Mouse (Mus musculus): ENCODE measurements around the gene A4galt. TPM values are rescaled to one million over a fixed set of nuclear protein-coding genes. Genes with fewer than 3 reads are reported as not detected.

The A4galt gene
- polyA plus RNA-seq, 1 experiment: 28.4 TPM

DNA sequence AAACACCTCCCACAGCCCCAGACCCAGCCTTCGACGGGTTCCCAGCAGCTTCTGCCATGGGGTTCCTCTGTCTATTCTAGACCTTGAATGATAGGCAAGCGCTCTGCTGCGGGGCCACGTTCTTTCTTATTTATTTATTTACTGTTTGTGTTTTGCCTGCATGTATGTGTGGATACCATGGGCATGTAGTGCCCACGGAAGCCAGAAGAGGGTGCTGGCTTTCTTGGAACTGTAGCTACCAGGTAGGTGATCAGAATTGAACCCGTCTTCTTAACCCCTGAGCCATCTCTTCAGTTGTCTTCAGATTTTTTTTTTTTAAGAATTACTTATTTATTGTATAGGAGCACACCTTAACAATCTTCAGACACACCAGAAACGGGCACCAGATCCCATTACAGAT lies 46.7 kb upstream of the A4galt start:
- no peak overlapping the region for H3ac ChIP-seq (ENCODE audit: control insufficient read depth, insufficient read length)
- H3K4me3 ChIP-seq: no peak overlapping the region
- peaks cover 29% of the 10 kb centered on the region for H3K36me3 ChIP-seq (ENCODE audit: control insufficient read depth, insufficient read depth)
- no peaks in the 10 kb centered on the region for H3K27me3 ChIP-seq (ENCODE audit: control insufficient read depth, insufficient read depth, insufficient read length)
- TF ChIP-seq POLR2AphosphoS2 (IDR thresholded peaks at IDR 0.05; ENCODE audit: insufficient read length, low read depth) (no peak), SRF (IDR thresholded peaks at IDR 0.05; ENCODE audit: control insufficient read depth, insufficient read length, low read depth) (no peak), USF1 (IDR thresholded peaks at IDR 0.05; ENCODE audit: low read depth) (no peak), MAX (IDR thresholded peaks at IDR 0.05; ENCODE audit: low read depth) (no peak), MYOG (IDR thresholded peaks at IDR 0.05; ENCODE audit: control insufficient read depth in 1 of 3, insufficient read depth in 1 of 3, insufficient read length in 2 of 3, low read depth in 2 of 3) (no peak), CEBPB (IDR thresholded peaks at IDR 0.05; ENCODE audit: insufficient read depth, poor library complexity, severe bottlenecking) (no peak), E2F4 (IDR thresholded peaks at IDR 0.05; ENCODE audit: insufficient read depth) (no peak), REST (IDR thresholded peaks at IDR 0.05; ENCODE audit: insufficient read depth, insufficient read length) (no peak), TCF12 (IDR thresholded peaks at IDR 0.05; ENCODE audit: insufficient read depth, poor library complexity, severe bottlenecking) (no peak), POLR2A (IDR thresholded peaks at IDR 0.05; ENCODE audit: insufficient read length, low read depth) (no peak), TCF3 (IDR thresholded peaks at IDR 0.05; ENCODE audit: insufficient read length, low read depth) (no peak), MYOD1 (IDR thresholded peaks at IDR 0.05; ENCODE audit: control insufficient read depth in 1 of 3, insufficient read length in 2 of 3, low read depth in 2 of 3) (no peak)
- H3K4me2 ChIP-seq (ENCODE audit: low read depth): no peak overlapping the region
- H3K79me2 ChIP-seq (ENCODE audit: control insufficient read depth, insufficient read depth): no peaks in the 10 kb centered on the region

DNA sequence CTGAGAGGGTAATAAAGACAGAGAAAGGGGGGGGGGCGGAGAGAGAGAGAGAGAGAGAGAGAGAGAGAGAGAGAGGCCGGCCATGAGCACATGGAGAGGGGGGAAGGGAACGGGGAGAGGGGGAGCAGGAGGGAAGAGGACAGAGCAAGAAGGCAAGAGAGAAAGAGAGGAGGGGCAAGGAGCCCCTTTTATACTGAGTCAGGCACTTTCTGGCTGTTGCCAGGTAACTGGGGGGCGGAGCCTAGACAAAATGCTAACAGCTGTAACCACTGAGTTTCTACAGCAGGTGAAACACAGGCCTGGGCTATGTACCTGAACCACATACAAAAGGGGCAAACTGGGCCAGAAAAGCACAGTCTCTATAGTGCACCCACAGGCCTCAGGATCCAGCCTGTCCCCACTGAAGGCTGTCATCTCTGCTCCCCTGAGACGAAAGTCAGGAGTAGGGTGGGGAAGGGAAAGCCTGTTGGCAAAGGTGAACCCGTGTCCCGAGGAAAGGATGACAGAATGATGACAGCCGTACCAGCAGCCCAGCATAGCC lies 45.3 kb upstream of the A4galt start:
- Histone ChIP-seq H3K36me3 (ENCODE audit: control insufficient read depth, insufficient read depth) (peaks cover 22% of the 10 kb centered on the region), H3K27me3 (ENCODE audit: control insufficient read depth, insufficient read depth, insufficient read length) (no peaks in the 10 kb centered on the region), H3K79me2 (ENCODE audit: control insufficient read depth, insufficient read depth) (no peaks in the 10 kb centered on the region), H3ac (ENCODE audit: control insufficient read depth, insufficient read length) (no peak overlapping the region), H3K4me2 (ENCODE audit: low read depth) (no peak overlapping the region), H3K4me3 (no peak overlapping the region)
- no peak for TF ChIP-seq E2F4 (IDR thresholded peaks at IDR 0.05; ENCODE audit: insufficient read depth)
- no peak for TF ChIP-seq MYOG (IDR thresholded peaks at IDR 0.05; ENCODE audit: control insufficient read depth in 1 of 3, insufficient read depth in 1 of 3, insufficient read length in 2 of 3, low read depth in 2 of 3)
- TF ChIP-seq POLR2A (IDR thresholded peaks at IDR 0.05; ENCODE audit: insufficient read length, low read depth): no peak
- no peak for TF ChIP-seq POLR2AphosphoS2 (IDR thresholded peaks at IDR 0.05; ENCODE audit: insufficient read length, low read depth)
- no peak for TF ChIP-seq USF1 (IDR thresholded peaks at IDR 0.05; ENCODE audit: low read depth)
- TF ChIP-seq CEBPB (IDR thresholded peaks at IDR 0.05; ENCODE audit: insufficient read depth, poor library complexity, severe bottlenecking): no peak
- no peak for TF ChIP-seq TCF12 (IDR thresholded peaks at IDR 0.05; ENCODE audit: insufficient read depth, poor library complexity, severe bottlenecking)
- TF ChIP-seq SRF (IDR thresholded peaks at IDR 0.05; ENCODE audit: control insufficient read depth, insufficient read length, low read depth): no peak
- TF ChIP-seq REST (IDR thresholded peaks at IDR 0.05; ENCODE audit: insufficient read depth, insufficient read length): no peak
- no peak for TF ChIP-seq TCF3 (IDR thresholded peaks at IDR 0.05; ENCODE audit: insufficient read length, low read depth)
- no peak for TF ChIP-seq MYOD1 (IDR thresholded peaks at IDR 0.05; ENCODE audit: control insufficient read depth in 1 of 3, insufficient read length in 2 of 3, low read depth in 2 of 3)
- TF ChIP-seq MAX (IDR thresholded peaks at IDR 0.05; ENCODE audit: low read depth): no peak

GRCm38 (mm10) chr15:83296050-83296449 lies 44.5 kb upstream of the A4galt start:
- Histone ChIP-seq H3K4me2 (ENCODE audit: low read depth) (no peak overlapping the region), H3K36me3 (ENCODE audit: control insufficient read depth, insufficient read depth) (peaks cover 22% of the 10 kb centered on the region), H3K27me3 (ENCODE audit: control insufficient read depth, insufficient read depth, insufficient read length) (no peaks in the 10 kb centered on the region), H3K4me3 (no peak overlapping the region), H3K79me2 (ENCODE audit: control insufficient read depth, insufficient read depth) (no peaks in the 10 kb centered on the region), H3ac (ENCODE audit: control insufficient read depth, insufficient read length) (no peak overlapping the region)
- TF ChIP-seq SRF (IDR thresholded peaks at IDR 0.05; ENCODE audit: control insufficient read depth, insufficient read length, low read depth) (no peak), POLR2AphosphoS2 (IDR thresholded peaks at IDR 0.05; ENCODE audit: insufficient read length, low read depth) (peak; percentile 18)

GRCm38 (mm10) chr15:83294954-83295353 lies 43.4 kb upstream of the A4galt start:
- no peak overlapping the region for H3K4me2 ChIP-seq (ENCODE audit: low read depth)
- peaks cover 15% of the 10 kb centered on the region for H3K36me3 ChIP-seq (ENCODE audit: control insufficient read depth, insufficient read depth)
- H3K79me2 ChIP-seq (ENCODE audit: control insufficient read depth, insufficient read depth): no peaks in the 10 kb centered on the region
- H3K27me3 ChIP-seq (ENCODE audit: control insufficient read depth, insufficient read depth, insufficient read length): no peaks in the 10 kb centered on the region
- TF ChIP-seq MAX (IDR thresholded peaks at IDR 0.05; ENCODE audit: low read depth) (no peak), POLR2AphosphoS2 (IDR thresholded peaks at IDR 0.05; ENCODE audit: insufficient read length, low read depth) (no peak), TCF3 (IDR thresholded peaks at IDR 0.05; ENCODE audit: insufficient read length, low read depth) (no peak), MYOD1 (IDR thresholded peaks at IDR 0.05; ENCODE audit: control insufficient read depth in 1 of 3, insufficient read length in 2 of 3, low read depth in 2 of 3) (no peak), POLR2A (IDR thresholded peaks at IDR 0.05; ENCODE audit: insufficient read length, low read depth) (no peak), REST (IDR thresholded peaks at IDR 0.05; ENCODE audit: insufficient read depth, insufficient read length) (no peak), E2F4 (IDR thresholded peaks at IDR 0.05; ENCODE audit: insufficient read depth) (no peak), USF1 (IDR thresholded peaks at IDR 0.05; ENCODE audit: low read depth) (no peak), CEBPB (IDR thresholded peaks at IDR 0.05; ENCODE audit: insufficient read depth, poor library complexity, severe bottlenecking) (no peak), MYOG (IDR thresholded peaks at IDR 0.05; ENCODE audit: control insufficient read depth in 1 of 3, insufficient read depth in 1 of 3, insufficient read length in 2 of 3, low read depth in 2 of 3) (no peak), TCF12 (IDR thresholded peaks at IDR 0.05; ENCODE audit: insufficient read depth, poor library complexity, severe bottlenecking) (no peak), SRF (IDR thresholded peaks at IDR 0.05; ENCODE audit: control insufficient read depth, insufficient read length, low read depth) (no peak)
- no peak overlapping the region for H3K4me3 ChIP-seq
- H3ac ChIP-seq (ENCODE audit: control insufficient read depth, insufficient read length): no peak overlapping the region

Measured in myocyte (in vitro differentiated cells).